Mouse (Mus musculus): ENCODE results near the gene Srd5a1. TPM values are rescaled to one million over a fixed set of nuclear protein-coding genes. Genes with fewer than 3 reads are reported as not detected.

Gene Srd5a1
- total RNA-seq, 2 experiments from 2014 or later = 14.7 to 15.8 TPM

Other genes with a start within 250 kb of the Srd5a1 start
- gene Nsun2, start 77.7 kb downstream of the Srd5a1 start, total RNA-seq (2021) = 10 to 100 TPM; 80.5 to 85.3 TPM
- 10 to 100 TPM; 42.3 to 43.9 TPM for gene Tent4a, start 76.8 kb downstream of the Srd5a1 start, total RNA-seq (2021)
- gene Ube2ql1, start 128.4 kb upstream of the Srd5a1 start, total RNA-seq (2021) = 100 to 1,000 TPM; 189 to 204 TPM
- 10 to 100 TPM; 60.9 to 65.4 TPM for gene Med10, start 191.0 kb upstream of the Srd5a1 start, total RNA-seq (2021)

Measured in layer of hippocampus, postnatal 25 days (tissue).